Mouse (Mus musculus) embryonic facial prominence, embryonic 10.5 days (tissue): ENCODE measurements at regions not wholly inside any gene's neighbourhood (a gene's known extent, or its start where the extent isn't known, plus 50 kb on each side); places are given as distances from the start of the nearest gene placed in this dataset.

Experiments used
- DNase-seq: peaks from one replicate; pipeline ENCODE4 v3.0.0-alpha.2; 2017; ENCODE audit warnings: low spot score
- H3K27ac ChIP-seq: fragments of 300-500 bp; sonication (generic); replicated peaks from 2 replicates; pipeline ENCODE4 v1.5.1; 2016; ENCODE audit warnings: mild to moderate bottlenecking
- H3K27me3 ChIP-seq: fragments of 300-500 bp; sonication (generic); replicated peaks from 2 replicates; pipeline ENCODE4 v1.6.1; 2016; ENCODE audit warnings: low read depth, mild to moderate bottlenecking; ENCODE audit not compliant: poor library complexity, severe bottlenecking
- H3K36me3 ChIP-seq: fragments of 300-500 bp; sonication (generic); replicated peaks from 2 replicates; pipeline ENCODE4 v1.6.1; 2016; ENCODE audit warnings: mild to moderate bottlenecking, moderate library complexity
- H3K4me1 ChIP-seq: fragments of 300-500 bp; sonication (generic); 2 replicates; pipeline ENCODE4 v1.6.1; 2016
- H3K4me3 ChIP-seq: fragments of 300-500 bp; sonication (generic); 2 replicates; pipeline ENCODE4 v1.5.1; 2016; ENCODE audit warnings: mild to moderate bottlenecking, moderate library complexity
- H3K9me3 ChIP-seq: fragments of 300-500 bp; sonication (generic); 2 replicates; pipeline ENCODE4 v1.6.1; 2016; ENCODE audit warnings: mild to moderate bottlenecking
- WGBS: fragments of 180-500 bp; shearing (Covaris S2); methylation state at CpG from one replicate; pipeline ENCODE4 v1.1.7; 2016; 5-methylcytosine and 5-hydroxymethylcytosine counted together

DNA sequence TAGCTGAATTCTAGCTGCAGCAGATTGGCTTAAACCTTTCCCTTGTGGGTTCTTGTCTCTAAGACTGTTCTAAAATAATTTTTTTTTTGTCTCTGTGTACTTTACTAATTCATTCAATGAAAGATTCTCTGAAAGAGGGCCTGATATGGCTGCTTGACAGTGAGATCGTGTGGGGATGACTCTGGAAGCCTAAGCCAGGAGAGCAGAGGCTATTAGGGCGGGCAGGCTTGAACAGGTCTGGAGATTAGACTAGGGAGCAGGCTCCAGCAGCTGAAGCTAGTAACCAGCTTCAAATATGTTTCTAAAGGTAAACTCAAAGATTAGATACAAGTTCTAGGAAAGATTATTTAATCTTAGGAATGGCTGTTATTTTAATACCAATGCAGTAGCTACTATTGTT is 491.9 kb downstream of the Plcl1 start:
- Histone ChIP-seq H3K4me3 (no peak overlapping the region), H3K27ac (no peak overlapping the region), H3K36me3 (no peaks in the 10 kb centered on the region), H3K9me3 (no peaks in the 10 kb centered on the region), H3K4me1 (no peaks in the 10 kb centered on the region), H3K27me3 (peaks cover 27% of the 10 kb centered on the region)
- whole genome bisulfite sequencing = 64% methylated on average over 2 of the region's 2 CpGs
- DNase-seq = no peak

DNA sequence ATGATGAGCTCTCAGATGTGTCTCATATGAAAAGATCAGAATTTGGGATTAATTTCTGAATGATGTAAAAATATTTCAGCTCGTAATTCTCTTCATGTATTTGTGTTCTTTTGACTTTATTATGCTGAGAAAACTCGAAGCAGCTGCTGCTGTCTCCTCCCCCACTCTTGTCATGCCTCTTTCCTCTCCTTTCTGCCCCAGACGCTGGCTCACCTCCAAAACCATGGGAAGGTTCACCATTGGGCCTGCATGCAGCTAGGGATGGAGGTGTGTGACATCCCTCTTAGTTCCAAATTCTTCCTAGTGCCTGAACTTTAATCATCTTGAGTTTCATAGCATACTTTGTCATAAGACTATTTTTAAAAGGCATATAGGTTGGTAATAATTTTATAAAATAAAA is 492.3 kb downstream of the Plcl1 start:
- WGBS = 41% methylated on average over 3 of the region's 3 CpGs
- H3K9me3 ChIP-seq = no peaks in the 10 kb centered on the region
- peaks cover 23% of the 10 kb centered on the region for H3K27me3 ChIP-seq
- H3K4me3 ChIP-seq = no peak overlapping the region
- DNase-seq = no peak
- no peaks in the 10 kb centered on the region for H3K36me3 ChIP-seq
- H3K4me1 ChIP-seq = no peaks in the 10 kb centered on the region
- no peak overlapping the region for H3K27ac ChIP-seq

GRCm38 (mm10) chr1:55900033-55900432 is 494.3 kb downstream of the Plcl1 start:
- Histone ChIP-seq H3K4me1 (no peaks in the 10 kb centered on the region), H3K36me3 (no peaks in the 10 kb centered on the region), H3K4me3 (no peak overlapping the region), H3K27me3 (peaks cover 12% of the 10 kb centered on the region; the same call in 1 of the 2 replicates), H3K9me3 (0 out of 2 replicates have a peak, but pooled peaks cover under 1% of the 10 kb centered on the region), H3K27ac (no peak overlapping the region)
- no peak for DNase-seq
- 76% methylated on average over 3 of the region's 3 CpGs for WGBS

DNA sequence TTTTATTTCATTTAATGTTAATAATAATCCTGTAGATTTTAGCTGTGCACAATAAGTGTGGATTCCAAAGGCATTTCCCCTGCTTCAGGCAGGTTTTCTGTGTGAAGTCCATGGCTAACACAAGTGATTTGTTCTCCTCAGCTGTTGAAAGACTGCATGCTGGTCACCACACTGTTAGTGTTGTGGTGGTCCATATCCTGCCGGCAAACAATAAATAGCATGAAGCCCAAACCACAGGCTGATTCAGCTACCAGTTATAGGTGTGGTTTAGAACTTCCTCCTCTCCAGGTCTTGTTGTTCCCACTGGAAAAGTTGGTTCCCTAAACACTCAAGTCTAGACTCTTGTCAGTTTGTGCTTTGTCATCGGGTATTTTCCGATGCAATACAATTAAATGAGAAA is 497.5 kb downstream of the Plcl1 start:
- H3K27ac ChIP-seq = no peak overlapping the region
- 91% methylated on average over 3 of the region's 3 CpGs for WGBS
- no peaks in the 10 kb centered on the region for H3K36me3 ChIP-seq
- DNase-seq = no peak
- H3K27me3 ChIP-seq = no peaks in the 10 kb centered on the region
- no peak overlapping the region for H3K4me3 ChIP-seq
- no peaks in the 10 kb centered on the region for H3K4me1 ChIP-seq
- H3K9me3 ChIP-seq = 0 out of 2 replicates have a peak, but pooled peaks cover 5% of the 10 kb centered on the region

DNA sequence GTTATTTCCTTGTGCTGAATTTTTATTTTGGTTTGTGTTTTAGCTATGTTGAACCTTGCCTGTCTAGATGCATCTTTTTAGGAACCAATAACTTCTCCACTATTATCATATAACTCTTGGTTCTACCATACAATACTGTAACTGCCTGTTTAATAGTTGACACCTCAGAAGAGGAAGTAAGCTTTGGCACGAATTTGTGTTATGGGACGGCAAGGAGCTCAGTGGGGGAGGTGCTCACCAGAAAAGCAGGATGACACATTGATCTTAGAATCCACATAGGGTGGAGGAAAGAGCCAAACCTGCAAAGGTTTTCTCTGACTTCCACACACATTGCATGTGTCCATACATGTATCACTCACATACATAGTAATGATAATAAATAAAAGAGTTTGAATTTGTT is 498.9 kb downstream of the Plcl1 start:
- 88% methylated on average over 2 of the region's 2 CpGs for WGBS
- no peak overlapping the region for H3K4me3 ChIP-seq
- no peak overlapping the region for H3K27ac ChIP-seq
- no peaks in the 10 kb centered on the region for H3K36me3 ChIP-seq
- no peaks in the 10 kb centered on the region for H3K4me1 ChIP-seq
- 0 out of 2 replicates have a peak, but pooled peaks cover 5% of the 10 kb centered on the region for H3K9me3 ChIP-seq
- DNase-seq = no peak
- H3K27me3 ChIP-seq = no peaks in the 10 kb centered on the region

DNA sequence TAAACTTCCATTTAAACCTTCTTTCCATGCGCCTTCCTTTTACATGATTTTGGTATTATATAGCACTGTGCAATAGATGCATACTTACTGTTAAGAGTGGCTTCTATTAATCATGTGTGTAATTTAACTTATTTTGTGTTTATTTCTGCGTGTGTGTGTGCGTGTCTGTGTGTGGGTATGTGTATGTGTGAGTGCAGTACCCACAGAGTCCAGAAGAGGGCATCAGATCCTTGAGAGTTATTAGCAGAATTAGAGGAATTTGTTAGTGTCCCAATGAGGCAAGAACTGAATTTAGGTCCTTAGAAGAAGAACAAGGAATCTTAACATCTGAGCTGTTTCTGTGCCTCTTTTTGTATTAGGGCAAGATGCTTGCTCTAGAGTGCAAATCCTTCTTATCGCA is 499.5 kb downstream of the Plcl1 start:
- H3K4me1 ChIP-seq = no peaks in the 10 kb centered on the region
- H3K36me3 ChIP-seq = no peaks in the 10 kb centered on the region
- 96% methylated on average over 4 of the region's 4 CpGs for WGBS
- no peaks in the 10 kb centered on the region for H3K27me3 ChIP-seq
- no peak overlapping the region for H3K27ac ChIP-seq
- 0 out of 2 replicates have a peak, but pooled peaks cover 5% of the 10 kb centered on the region for H3K9me3 ChIP-seq
- no peak overlapping the region for H3K4me3 ChIP-seq
- no peak for DNase-seq

DNA sequence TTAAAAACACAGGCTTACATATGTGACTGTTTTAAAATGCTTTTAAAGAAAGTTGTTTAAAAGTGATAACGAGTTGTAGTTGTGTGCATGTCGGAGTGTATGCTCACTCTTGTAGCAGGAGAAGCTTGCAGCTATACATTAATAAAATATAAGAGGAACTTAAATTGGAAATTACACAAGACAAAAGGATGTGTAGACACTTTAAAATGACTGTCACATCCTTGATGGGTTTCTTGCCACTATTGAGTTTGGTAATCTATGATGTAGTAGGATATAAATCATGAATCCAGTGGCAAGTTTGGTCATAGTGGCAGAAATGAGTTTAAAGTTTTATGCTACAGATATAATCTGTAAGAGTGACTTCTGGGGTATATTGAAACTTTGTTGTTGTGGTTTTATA is 504.3 kb downstream of the Plcl1 start:
- no peaks in the 10 kb centered on the region; the same call in 1 of the 2 replicates for H3K4me1 ChIP-seq
- no peak overlapping the region for H3K27ac ChIP-seq
- 90% methylated on average over 2 of the region's 2 CpGs for WGBS
- H3K27me3 ChIP-seq = no peaks in the 10 kb centered on the region
- H3K4me3 ChIP-seq = no peak overlapping the region
- DNase-seq = no peak
- no peaks in the 10 kb centered on the region for H3K36me3 ChIP-seq
- H3K9me3 ChIP-seq = 0 out of 2 replicates have a peak, but pooled peaks cover 5% of the 10 kb centered on the region

DNA sequence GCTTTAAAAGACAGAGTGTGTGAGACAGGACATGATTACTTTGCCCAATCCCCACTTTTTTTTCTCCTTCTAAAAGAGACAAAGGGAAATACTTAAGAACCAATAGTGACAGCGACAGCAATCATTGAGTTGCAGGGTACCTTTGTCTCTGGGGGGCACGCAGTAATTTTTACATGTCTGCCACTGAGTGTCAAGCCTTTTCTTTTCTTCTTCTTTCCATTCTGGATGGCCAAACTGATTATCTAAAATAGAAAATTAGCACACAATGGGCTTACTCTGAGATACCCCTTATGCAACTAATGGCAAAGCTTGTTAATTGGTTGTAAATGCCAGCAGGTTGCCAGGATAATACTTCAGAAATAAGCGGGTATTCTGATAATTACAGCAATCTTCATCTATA is 508.6 kb downstream of the Plcl1 start:
- Histone ChIP-seq H3K27ac (no peak overlapping the region), H3K27me3 (0 out of 2 replicates have a peak, but pooled peaks cover 5% of the 10 kb centered on the region), H3K4me3 (no peak overlapping the region), H3K9me3 (no peaks in the 10 kb centered on the region), H3K4me1 (no peaks in the 10 kb centered on the region; the same call in 1 of the 2 replicates), H3K36me3 (no peaks in the 10 kb centered on the region)
- 66% methylated on average over 3 of the region's 3 CpGs for WGBS
- no peak for DNase-seq

- Histone ChIP-seq H3K9me3 (no peaks in the 10 kb centered on the region), H3K27ac (no peak overlapping the region), H3K4me3 (no peak overlapping the region), H3K36me3 (no peaks in the 10 kb centered on the region), H3K27me3 (0 out of 2 replicates have a peak, but pooled peaks cover 5% of the 10 kb centered on the region), H3K4me1 (no peaks in the 10 kb centered on the region)
- WGBS = 62% methylated on average over 11 of the region's 11 CpGs
- DNase-seq = no peak
Observed at GRCm38 (mm10) chr1:55915940-55916339, 510.2 kb downstream of the Plcl1 start.

- no peak overlapping the region for H3K27ac ChIP-seq
- H3K4me3 ChIP-seq = no peak overlapping the region
- no peak for DNase-seq
- H3K36me3 ChIP-seq = no peaks in the 10 kb centered on the region
- H3K4me1 ChIP-seq = 0 out of 2 replicates have a peak, but pooled peaks cover 5% of the 10 kb centered on the region
- no peaks in the 10 kb centered on the region for H3K9me3 ChIP-seq
- 0 out of 2 replicates have a peak, but pooled peaks cover 5% of the 10 kb centered on the region for H3K27me3 ChIP-seq
Observed at GRCm38 (mm10) chr1:55919516-55919915, 513.8 kb downstream of the Plcl1 start.

DNA sequence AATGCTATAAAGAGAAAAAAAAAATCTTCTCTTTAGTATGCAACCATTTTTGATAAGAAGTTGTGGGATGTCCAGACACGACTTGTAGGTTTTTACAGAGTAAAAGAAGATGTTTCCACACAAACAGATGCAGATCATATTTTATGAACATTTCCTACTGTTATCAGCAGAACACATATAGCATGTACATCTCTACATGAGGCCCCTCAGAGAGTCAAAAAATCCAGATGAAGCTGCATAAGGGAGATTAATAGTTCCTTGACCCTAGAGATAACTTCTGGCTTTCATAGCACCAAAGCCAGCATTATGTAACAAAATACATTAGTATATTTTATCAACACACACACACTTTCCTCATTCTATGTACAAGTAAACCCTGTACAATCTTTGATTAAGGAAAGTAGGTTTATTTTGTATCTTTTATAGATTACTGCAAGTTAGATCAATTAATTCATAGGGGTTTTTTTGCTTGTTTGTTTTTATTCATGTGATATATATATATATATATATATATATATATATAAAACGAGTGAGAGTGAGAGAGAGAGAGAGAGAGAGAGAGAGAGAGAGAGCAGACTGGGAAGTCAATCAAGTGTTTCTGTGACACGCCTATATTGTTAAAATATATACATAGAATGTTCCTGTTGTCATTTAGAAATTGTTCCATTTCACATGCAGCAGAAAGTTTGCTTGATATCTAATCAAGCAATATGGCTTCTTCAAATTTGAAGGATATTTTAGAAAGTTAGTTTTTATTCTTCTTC is 541.2 kb downstream of the Plcl1 start:
- no peaks in the 10 kb centered on the region for H3K9me3 ChIP-seq
- H3K27me3 ChIP-seq = no peaks in the 10 kb centered on the region
- no peak for DNase-seq
- no peak overlapping the region for H3K27ac ChIP-seq
- 75% methylated on average over 3 of the region's 3 CpGs for WGBS
- H3K4me1 ChIP-seq = no peaks in the 10 kb centered on the region
- H3K4me3 ChIP-seq = no peak overlapping the region
- no peaks in the 10 kb centered on the region for H3K36me3 ChIP-seq

DNA sequence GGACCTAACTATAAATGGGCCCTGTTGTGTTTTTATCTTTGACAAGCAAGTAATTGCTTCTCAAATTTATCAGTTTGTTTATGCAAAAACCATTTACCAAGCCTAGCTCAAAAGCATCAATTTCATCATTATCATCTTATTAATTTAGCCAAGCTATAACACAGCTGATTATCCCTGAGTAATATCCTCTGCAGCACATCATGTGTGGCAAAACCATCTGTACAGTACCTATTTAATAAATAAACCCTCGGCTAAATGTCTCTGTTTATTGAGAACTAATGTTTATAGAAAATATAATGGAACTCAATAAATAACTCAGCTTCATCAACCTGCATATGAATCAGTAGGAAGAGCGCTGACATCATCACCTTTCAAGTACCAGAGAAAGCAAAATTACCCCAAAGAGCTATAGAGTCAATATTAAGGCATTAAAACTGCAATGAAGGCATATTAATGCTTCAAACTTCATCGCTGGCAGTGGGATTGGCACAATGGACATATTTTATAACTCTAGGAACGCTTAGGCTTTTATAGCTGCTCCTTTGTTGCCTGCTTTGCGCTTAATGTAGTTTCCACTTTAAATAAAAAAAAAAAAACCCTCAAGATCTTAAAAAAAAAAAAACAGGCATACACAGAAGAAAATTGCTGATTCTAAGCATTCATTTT is 542.0 kb downstream of the Plcl1 start:
- Histone ChIP-seq H3K9me3 (no peaks in the 10 kb centered on the region), H3K4me1 (no peaks in the 10 kb centered on the region), H3K27ac (no peak overlapping the region), H3K4me3 (no peak overlapping the region), H3K36me3 (no peaks in the 10 kb centered on the region), H3K27me3 (no peaks in the 10 kb centered on the region)
- WGBS = 89% methylated on average over 5 of the region's 5 CpGs
- no peak for DNase-seq

- H3K27ac ChIP-seq = no peak overlapping the region
- H3K27me3 ChIP-seq = no peaks in the 10 kb centered on the region
- H3K4me3 ChIP-seq = no peak overlapping the region
- H3K9me3 ChIP-seq = no peaks in the 10 kb centered on the region
- WGBS = 82% methylated on average over 4 of the region's 4 CpGs
- DNase-seq = no peak
- H3K36me3 ChIP-seq = no peaks in the 10 kb centered on the region
- no peaks in the 10 kb centered on the region for H3K4me1 ChIP-seq
Observed at GRCm38 (mm10) chr1:55949606-55950005, 543.9 kb downstream of the Plcl1 start.
